Mouse (Mus musculus): Measurements from ENCODE around the gene Taf4. TPM values are rescaled to one million over a fixed set of nuclear protein-coding genes. Genes with fewer than 3 reads are reported as not detected.
A peak's percentile ranks its signal among the peaks of the same experiment; 100 is the strongest.

Taf4 gene
- polyA plus RNA-seq, 1 experiment: 22.9 TPM

DNA sequence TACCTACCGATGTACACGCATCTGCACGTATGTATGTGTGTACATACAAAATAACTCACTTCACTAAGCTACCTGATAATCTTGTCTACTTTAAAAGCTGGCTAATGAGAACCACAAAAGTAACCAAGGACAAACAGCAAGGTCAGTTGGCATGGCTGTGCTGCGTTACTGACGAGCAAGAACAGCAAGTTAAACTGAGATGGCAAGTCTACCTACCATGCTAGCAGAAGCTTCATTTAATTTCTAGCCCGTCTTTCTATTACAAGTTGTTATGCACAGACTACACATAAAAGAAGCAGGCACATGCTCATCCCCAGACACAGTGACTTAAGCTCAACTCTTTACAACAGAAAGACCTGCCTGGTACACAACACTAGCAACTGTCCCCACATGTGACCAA lies 29.9 kb downstream of the Taf4 start:
- 88% methylated on average over 6 of the region's 6 CpGs for WGBS
- Histone ChIP-seq H3K27ac (ENCODE audit: control insufficient read depth, insufficient read depth, low read depth, low read length, poor library complexity) (no peak overlapping the region), H3K4me3 (replicated peaks; ENCODE audit: control insufficient read depth, low read depth, low read length) (no peak overlapping the region), H3K4me1 (ENCODE audit: control insufficient read depth, insufficient read depth, low read length) (peaks cover 5% of the 10 kb centered on the region)
- TF ChIP-seq POLR2A (IDR thresholded peaks at IDR 0.05; ENCODE audit: borderline replicate concordance, control insufficient read depth, low read depth, low read length): no peak
- no peak for TF ChIP-seq CTCF (IDR thresholded peaks at IDR 0.05; ENCODE audit: control insufficient read depth, insufficient read depth, low read length)

DNA sequence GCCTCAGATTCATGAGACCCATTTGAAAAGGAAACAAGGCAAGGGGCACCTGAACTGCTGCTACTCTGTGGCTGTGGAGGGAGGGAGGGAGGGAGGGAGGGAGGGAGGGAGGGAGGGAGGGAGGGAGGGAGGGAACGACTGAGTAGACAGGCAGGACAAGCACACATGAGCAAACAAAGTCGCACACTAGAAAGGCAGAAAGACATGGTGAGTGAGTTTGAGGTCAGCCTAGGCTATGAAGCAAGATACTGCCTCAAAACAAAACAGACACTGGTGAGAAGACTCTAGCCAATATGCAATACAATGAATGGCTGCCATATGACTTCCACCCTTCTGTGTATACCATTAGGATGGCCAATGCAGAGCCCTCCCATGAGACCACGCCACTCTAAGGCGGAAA lies 31.4 kb downstream of the Taf4 start:
- Histone ChIP-seq H3K27ac (ENCODE audit: control insufficient read depth, insufficient read depth, low read depth, low read length, poor library complexity) (no peak overlapping the region), H3K4me3 (replicated peaks; ENCODE audit: control insufficient read depth, low read depth, low read length) (no peak overlapping the region), H3K4me1 (ENCODE audit: control insufficient read depth, insufficient read depth, low read length) (peaks cover 2% of the 10 kb centered on the region; the same call in 1 of the 2 replicates)
- TF ChIP-seq POLR2A (IDR thresholded peaks at IDR 0.05; ENCODE audit: borderline replicate concordance, control insufficient read depth, low read depth, low read length): no peak
- no peak for TF ChIP-seq CTCF (IDR thresholded peaks at IDR 0.05; ENCODE audit: control insufficient read depth, insufficient read depth, low read length)
- WGBS: 44% methylated on average over 4 of the region's 4 CpGs

DNA sequence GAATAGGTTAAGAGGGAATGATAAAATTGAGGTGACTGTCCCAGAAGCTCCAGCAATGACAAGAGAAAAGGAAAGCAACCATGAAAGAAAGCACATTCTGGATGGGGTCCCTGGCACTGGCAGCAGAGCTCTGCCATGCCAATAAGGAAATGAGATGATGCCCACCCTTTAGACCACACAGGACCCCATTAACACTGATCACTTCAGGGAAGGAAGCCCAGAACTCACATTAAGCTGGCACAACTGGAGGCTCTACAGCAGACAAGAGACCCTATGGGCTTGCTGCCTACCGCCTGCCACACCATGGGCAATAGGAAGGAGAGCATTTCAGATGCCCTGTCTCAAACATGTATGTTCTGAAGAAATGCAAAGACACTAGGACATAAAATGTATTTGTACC lies 34.8 kb downstream of the Taf4 start:
- Histone ChIP-seq H3K4me3 (replicated peaks; ENCODE audit: control insufficient read depth, low read depth, low read length) (no peak overlapping the region), H3K4me1 (ENCODE audit: control insufficient read depth, insufficient read depth, low read length) (peaks cover 4% of the 10 kb centered on the region), H3K27ac (ENCODE audit: control insufficient read depth, insufficient read depth, low read depth, low read length, poor library complexity) (no peak overlapping the region)
- 97% methylated on average over 1 of the region's 1 CpGs for WGBS
- no peak for TF ChIP-seq POLR2A (IDR thresholded peaks at IDR 0.05; ENCODE audit: borderline replicate concordance, control insufficient read depth, low read depth, low read length)

DNA sequence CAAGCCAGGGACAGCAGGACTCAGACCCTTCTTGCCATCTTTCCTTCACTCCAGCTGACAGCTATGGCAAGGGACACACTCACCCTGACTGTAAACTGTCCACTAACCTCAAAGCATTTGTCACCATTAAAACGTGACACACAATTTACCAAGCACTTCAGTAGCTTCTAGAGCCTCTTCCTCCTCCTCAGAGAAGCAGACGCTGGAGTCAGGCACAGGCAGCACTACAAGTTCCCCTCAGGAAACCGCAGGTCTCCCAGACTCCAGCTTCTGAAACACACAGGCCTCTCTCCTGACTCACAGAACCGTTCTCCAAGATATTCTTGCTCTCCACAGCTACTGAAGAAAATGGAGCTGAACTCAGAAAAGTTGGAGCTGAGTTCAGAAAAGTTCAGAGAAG lies 39.4 kb downstream of the Taf4 start:
- WGBS: 5% methylated on average over 4 of the region's 4 CpGs
- TF ChIP-seq CTCF (IDR thresholded peaks at IDR 0.05; ENCODE audit: control insufficient read depth, insufficient read depth, low read length): no peak
- TF ChIP-seq POLR2A (IDR thresholded peaks at IDR 0.05; ENCODE audit: borderline replicate concordance, control insufficient read depth, low read depth, low read length): no peak
- 0 out of 2 replicates have a peak overlapping the region, but pooled peaks have one; percentile 12 for H3K27ac ChIP-seq (ENCODE audit: control insufficient read depth, insufficient read depth, low read depth, low read length, poor library complexity)

DNA sequence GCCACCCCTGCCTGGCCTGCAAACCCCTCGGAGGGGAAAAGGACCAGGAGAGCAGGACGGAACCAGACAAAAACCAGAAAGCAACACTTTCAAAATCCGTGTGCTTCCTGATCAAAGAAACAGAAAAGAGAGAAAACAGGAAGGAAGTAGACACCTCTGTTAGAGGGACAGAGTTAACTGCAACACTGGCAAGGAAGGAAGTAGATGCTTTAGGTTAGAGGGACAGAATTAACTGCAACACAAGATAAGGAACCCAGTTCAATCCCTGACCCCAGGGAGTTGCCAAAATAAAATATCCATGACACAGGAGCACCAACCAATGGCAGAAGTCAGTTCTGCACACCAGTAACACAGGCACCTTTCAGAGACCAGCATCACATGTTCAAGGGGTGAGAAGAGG lies 42.3 kb downstream of the Taf4 start:
- WGBS: 28% methylated on average over 3 of the region's 3 CpGs

More for the DNA sequence above, 39.4 kb downstream of the Taf4 start:
- peaks cover 13% of the 10 kb centered on the region for H3K4me1 ChIP-seq (ENCODE audit: control insufficient read depth, insufficient read depth, low read length)
- H3K4me3 ChIP-seq (replicated peaks; ENCODE audit: control insufficient read depth, low read depth, low read length): no peak overlapping the region

DNA sequence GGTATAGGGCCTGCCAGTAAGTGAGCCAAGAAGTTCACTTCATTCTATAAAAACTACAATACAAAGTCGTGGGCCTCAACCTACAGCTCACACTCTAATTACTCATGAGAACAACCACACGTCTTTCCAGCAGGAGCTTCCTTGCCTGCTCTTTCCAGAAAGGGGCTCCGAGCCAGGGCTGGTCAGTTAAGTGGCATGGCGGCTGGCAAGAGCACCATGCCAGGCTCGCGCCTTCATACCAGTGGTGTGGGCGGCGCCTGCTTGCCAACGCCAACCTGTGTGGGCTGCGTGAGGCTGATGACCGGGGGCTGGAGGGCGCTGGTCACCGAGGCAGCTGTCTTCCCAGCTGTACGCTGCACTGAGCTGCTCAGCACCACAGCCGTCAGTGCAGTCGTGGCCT lies 44.7 kb downstream of the Taf4 start:
- WGBS: 92% methylated on average over 16 of the region's 16 CpGs
- peaks cover 9% of the 10 kb centered on the region for H3K4me1 ChIP-seq (ENCODE audit: control insufficient read depth, insufficient read depth, low read length)
- H3K27ac ChIP-seq (ENCODE audit: control insufficient read depth, insufficient read depth, low read depth, low read length, poor library complexity): no peak overlapping the region
- no peak overlapping the region for H3K4me3 ChIP-seq (replicated peaks; ENCODE audit: control insufficient read depth, low read depth, low read length)
- TF ChIP-seq CTCF (IDR thresholded peaks at IDR 0.05; ENCODE audit: control insufficient read depth, insufficient read depth, low read length) (no peak), POLR2A (IDR thresholded peaks at IDR 0.05; ENCODE audit: borderline replicate concordance, control insufficient read depth, low read depth, low read length) (no peak)

More for the DNA sequence above, 42.3 kb downstream of the Taf4 start:
- H3K4me3 ChIP-seq (replicated peaks; ENCODE audit: control insufficient read depth, low read depth, low read length): no peak overlapping the region
- peaks cover 13% of the 10 kb centered on the region for H3K4me1 ChIP-seq (ENCODE audit: control insufficient read depth, insufficient read depth, low read length)
- TF ChIP-seq CTCF (IDR thresholded peaks at IDR 0.05; ENCODE audit: control insufficient read depth, insufficient read depth, low read length): no peak
- TF ChIP-seq POLR2A (IDR thresholded peaks at IDR 0.05; ENCODE audit: borderline replicate concordance, control insufficient read depth, low read depth, low read length): no peak
- H3K27ac ChIP-seq (ENCODE audit: control insufficient read depth, insufficient read depth, low read depth, low read length, poor library complexity): peak overlapping the region; percentile 38

DNA sequence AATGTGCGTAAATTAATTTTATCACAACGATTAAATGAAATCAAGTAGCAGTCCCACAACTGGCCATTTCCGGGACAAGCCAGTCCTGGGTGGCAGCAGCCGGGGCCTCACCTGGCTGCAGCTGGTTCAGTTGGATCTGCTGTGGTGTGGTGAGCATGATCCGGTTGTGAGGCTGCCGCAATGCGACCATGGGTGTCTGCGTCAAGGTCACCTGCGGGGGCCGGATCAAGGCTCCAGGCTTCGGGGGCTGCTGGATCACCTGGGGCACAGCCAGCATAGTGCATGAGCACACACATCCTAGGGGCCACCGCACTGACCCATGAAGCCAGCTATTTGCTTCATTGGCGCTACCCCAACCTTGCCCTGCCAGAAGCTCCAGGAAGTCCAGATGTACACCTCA lies 47.3 kb downstream of the Taf4 start:
- TF ChIP-seq CTCF (IDR thresholded peaks at IDR 0.05; ENCODE audit: control insufficient read depth, insufficient read depth, low read length): no peak
- TF ChIP-seq POLR2A (IDR thresholded peaks at IDR 0.05; ENCODE audit: borderline replicate concordance, control insufficient read depth, low read depth, low read length): no peak
- H3K27ac ChIP-seq (ENCODE audit: control insufficient read depth, insufficient read depth, low read depth, low read length, poor library complexity): no peak overlapping the region
- H3K4me3 ChIP-seq (replicated peaks; ENCODE audit: control insufficient read depth, low read depth, low read length): no peak overlapping the region
- WGBS: 91% methylated on average over 13 of the region's 13 CpGs
- H3K4me1 ChIP-seq (ENCODE audit: control insufficient read depth, insufficient read depth, low read length): no peaks in the 10 kb centered on the region

DNA sequence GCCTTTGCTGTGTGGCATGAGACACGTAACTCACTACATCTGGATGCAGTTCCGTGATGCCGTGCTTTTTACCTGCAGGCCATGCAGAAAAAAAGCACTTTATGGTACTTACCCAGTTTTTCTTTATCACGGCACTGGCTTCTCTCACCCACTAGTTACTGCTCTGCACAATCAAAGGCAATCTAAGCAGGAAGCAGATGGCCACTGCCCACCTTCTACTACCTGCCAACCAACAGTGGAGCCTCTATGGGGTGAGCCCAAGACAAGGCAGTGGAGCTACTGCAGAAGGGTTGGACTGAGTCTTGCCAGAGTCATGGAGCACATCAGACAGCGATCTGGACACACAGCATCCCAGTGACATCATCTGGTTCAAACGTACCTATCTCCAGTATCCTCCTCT lies 52.4 kb downstream of the Taf4 start:
- 90% methylated on average over 6 of the region's 6 CpGs for WGBS
- H3K4me1 ChIP-seq (ENCODE audit: control insufficient read depth, insufficient read depth, low read length): no peaks in the 10 kb centered on the region
- TF ChIP-seq POLR2A (IDR thresholded peaks at IDR 0.05; ENCODE audit: borderline replicate concordance, control insufficient read depth, low read depth, low read length) (no peak), CTCF (IDR thresholded peaks at IDR 0.05; ENCODE audit: control insufficient read depth, insufficient read depth, low read length) (no peak)
- H3K27ac ChIP-seq (ENCODE audit: control insufficient read depth, insufficient read depth, low read depth, low read length, poor library complexity): no peak overlapping the region
- no peak overlapping the region for H3K4me3 ChIP-seq (replicated peaks; ENCODE audit: control insufficient read depth, low read depth, low read length)

DNA sequence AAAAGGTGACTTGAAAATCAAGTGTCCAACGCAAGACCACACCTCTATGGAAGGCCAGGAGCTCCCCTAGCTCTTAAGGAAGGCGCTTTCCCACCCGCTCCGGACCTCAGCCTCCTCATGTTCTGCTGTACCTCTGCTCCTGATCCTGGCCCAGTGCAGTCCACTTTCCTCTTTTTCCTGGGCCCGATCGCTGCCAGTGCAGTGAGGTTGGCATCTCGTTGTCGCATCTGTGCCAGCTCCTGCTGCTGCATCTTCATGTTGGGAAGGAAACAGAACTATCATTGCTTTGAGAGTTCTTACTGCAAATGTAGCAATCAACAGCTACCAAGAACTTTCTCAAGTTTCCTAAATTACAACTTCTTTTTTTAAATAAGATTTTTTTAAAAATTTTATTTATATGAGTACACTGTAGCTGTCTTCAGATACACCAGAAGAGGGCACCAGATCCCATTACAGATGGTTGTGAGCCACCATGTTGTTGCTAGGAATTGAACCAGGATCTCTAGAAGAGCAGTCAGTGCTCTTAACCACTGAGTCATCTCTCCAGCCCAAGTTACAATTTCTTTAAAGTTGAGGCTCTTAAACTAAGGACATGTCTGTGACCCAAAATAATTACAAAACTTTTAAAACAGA lies 55.3 kb downstream of the Taf4 start:
- WGBS: 90% methylated on average over 8 of the region's 8 CpGs
- Histone ChIP-seq H3K27ac (ENCODE audit: control insufficient read depth, insufficient read depth, low read depth, low read length, poor library complexity) (no peak overlapping the region), H3K4me3 (replicated peaks; ENCODE audit: control insufficient read depth, low read depth, low read length) (no peak overlapping the region), H3K4me1 (ENCODE audit: control insufficient read depth, insufficient read depth, low read length) (no peaks in the 10 kb centered on the region)
- no peak for TF ChIP-seq CTCF (IDR thresholded peaks at IDR 0.05; ENCODE audit: control insufficient read depth, insufficient read depth, low read length)
- TF ChIP-seq POLR2A (IDR thresholded peaks at IDR 0.05; ENCODE audit: borderline replicate concordance, control insufficient read depth, low read depth, low read length): no peak

Data from bone marrow, adult 2 months (tissue).